Mouse (Mus musculus): ENCODE measurements around the gene Reep1.
A peak's percentile ranks its signal among the peaks of the same experiment; 100 is the strongest.

Gene Reep1

GRCm38 (mm10) chr6:71707511-71708501, at the start of gene Reep1:
Gene Reep1 (plus strand): TSS chr6:71707561.
- DNase-seq (ENCODE audit: low spot score in 2 of 2) = no peak

GRCm38 (mm10) chr6:71658290-71658689, 49.1 kb upstream of the Reep1 start:
- DNase-seq (ENCODE audit: low spot score in 2 of 2) = no peak

GRCm38 (mm10) chr6:71664511-71664910, 42.9 kb upstream of the Reep1 start:
- DNase-seq (ENCODE audit: low spot score in 2 of 2) = no peak

GRCm38 (mm10) chr6:71673166-71673565, 34.2 kb upstream of the Reep1 start:
- peak in 1 of 2 experiments; percentile 3 for DNase-seq (ENCODE audit: low spot score in 2 of 2)

GRCm38 (mm10) chr6:71678891-71679290, 28.5 kb upstream of the Reep1 start:
- DNase-seq (ENCODE audit: low spot score in 2 of 2) = no peak

GRCm38 (mm10) chr6:71695150-71695549, 12.2 kb upstream of the Reep1 start:
- no peak for DNase-seq (ENCODE audit: low spot score in 2 of 2)

GRCm38 (mm10) chr6:71695599-71695998, 11.8 kb upstream of the Reep1 start:
- DNase-seq (ENCODE audit: low spot score in 2 of 2) = no peak

GRCm38 (mm10) chr6:71706871-71707270, 490 bp upstream of the Reep1 start:
- no peak for DNase-seq (ENCODE audit: low spot score in 2 of 2)

- no peak for DNase-seq (ENCODE audit: low spot score in 2 of 2)
These were observed 1.2 kb downstream of the Reep1 start for GRCm38 (mm10) chr6:71708528-71708927.

- DNase-seq (ENCODE audit: low spot score in 2 of 2) = no peak
These were observed 3.0 kb downstream of the Reep1 start for GRCm38 (mm10) chr6:71710323-71710722.

- DNase-seq (ENCODE audit: low spot score in 2 of 2) = no peak
These were observed 3.8 kb downstream of the Reep1 start for GRCm38 (mm10) chr6:71711201-71711600.

- DNase-seq (ENCODE audit: low spot score in 2 of 2) = no peak
These were observed 6.2 kb downstream of the Reep1 start for GRCm38 (mm10) chr6:71713532-71713931.

GRCm38 (mm10) chr6:71715006-71715405, 7.6 kb downstream of the Reep1 start:
- no peak for DNase-seq (ENCODE audit: low spot score in 2 of 2)

- DNase-seq (ENCODE audit: low spot score in 2 of 2) = no peak
These were observed 9.1 kb downstream of the Reep1 start for GRCm38 (mm10) chr6:71716434-71716833.

- no peak for DNase-seq (ENCODE audit: low spot score in 2 of 2)
These were observed 11.0 kb downstream of the Reep1 start for GRCm38 (mm10) chr6:71718322-71718721.

- no peak for DNase-seq (ENCODE audit: low spot score in 2 of 2)
These were observed 11.9 kb downstream of the Reep1 start for GRCm38 (mm10) chr6:71719302-71719701.

- DNase-seq (ENCODE audit: low spot score in 2 of 2) = no peak
These were observed 15.6 kb downstream of the Reep1 start for GRCm38 (mm10) chr6:71722988-71723387.

GRCm38 (mm10) chr6:71723555-71723954, 16.2 kb downstream of the Reep1 start:
- no peak for DNase-seq (ENCODE audit: low spot score in 2 of 2)

- no peak for DNase-seq (ENCODE audit: low spot score in 2 of 2)
These were observed 19.3 kb downstream of the Reep1 start for GRCm38 (mm10) chr6:71726710-71727109.

GRCm38 (mm10) chr6:71728306-71728705, 20.9 kb downstream of the Reep1 start:
- no peak for DNase-seq (ENCODE audit: low spot score in 2 of 2)

GRCm38 (mm10) chr6:71734910-71735599, 27.7 kb downstream of the Reep1 start:
- no peak for DNase-seq (ENCODE audit: low spot score in 2 of 2)

GRCm38 (mm10) chr6:71735600-71736010, 28.2 kb downstream of the Reep1 start:
- DNase-seq (ENCODE audit: low spot score in 2 of 2) = no peak

- no peak for DNase-seq (ENCODE audit: low spot score in 2 of 2)
These were observed 28.7 kb downstream of the Reep1 start for GRCm38 (mm10) chr6:71736101-71736500.
